Mouse (Mus musculus): ENCODE results near the gene Pitpnm2.

Pitpnm2 gene

DNA sequence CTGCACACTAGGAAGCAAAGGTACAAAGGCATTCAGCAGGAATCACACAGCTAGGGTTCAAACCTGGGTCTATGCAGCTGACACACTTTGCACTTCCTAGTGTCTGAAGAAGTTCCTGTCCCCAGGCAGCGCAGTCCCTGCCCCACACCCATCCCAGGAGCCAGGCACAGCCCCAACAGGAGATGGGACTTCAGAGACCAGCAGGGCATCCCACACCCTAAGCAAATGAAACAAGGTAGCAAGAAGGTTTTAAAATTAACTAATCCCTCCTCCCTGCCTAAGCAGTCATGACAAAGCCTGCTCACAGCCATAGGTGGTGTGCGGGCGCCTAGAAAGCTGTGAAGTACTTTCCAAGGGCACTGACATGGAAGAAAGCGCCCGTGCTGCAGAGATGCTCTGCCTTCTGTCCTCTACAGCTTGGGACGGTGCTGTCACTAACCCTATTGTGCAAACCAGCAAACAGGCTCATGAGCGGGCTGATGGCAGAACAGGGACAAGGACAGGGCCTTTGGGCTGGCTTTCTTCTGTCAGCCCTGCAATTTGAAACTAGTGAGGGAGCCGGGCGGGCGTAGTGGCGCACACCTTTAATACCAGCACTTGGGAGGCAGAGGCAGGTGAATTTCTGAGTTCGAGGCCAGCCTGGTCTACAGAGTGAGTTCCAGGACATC lies 68.9 kb downstream of the Pitpnm2 start:
- no peak for DNase-seq (ENCODE audit: low spot score in 2 of 2)

DNA sequence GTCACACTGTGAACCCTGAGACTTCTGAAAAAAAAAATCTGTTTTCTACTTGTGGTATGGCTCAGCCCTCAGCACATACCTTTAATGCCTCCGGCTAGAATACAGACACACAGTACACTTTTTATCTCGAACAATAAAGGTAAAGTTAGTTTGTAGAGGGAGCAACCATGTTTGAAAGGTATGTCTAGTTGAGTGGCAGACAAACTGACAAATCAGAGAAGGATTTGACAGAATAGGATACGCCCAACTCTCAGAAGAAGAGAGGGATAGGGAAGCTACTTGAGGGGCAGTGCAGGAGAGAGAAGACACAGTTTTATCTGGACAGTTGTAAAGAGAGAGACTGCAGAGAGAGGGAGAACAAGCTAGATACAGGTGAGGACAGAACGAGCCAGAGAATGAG lies 70.1 kb downstream of the Pitpnm2 start:
- DNase-seq (ENCODE audit: low spot score in 2 of 2): no peak

DNA sequence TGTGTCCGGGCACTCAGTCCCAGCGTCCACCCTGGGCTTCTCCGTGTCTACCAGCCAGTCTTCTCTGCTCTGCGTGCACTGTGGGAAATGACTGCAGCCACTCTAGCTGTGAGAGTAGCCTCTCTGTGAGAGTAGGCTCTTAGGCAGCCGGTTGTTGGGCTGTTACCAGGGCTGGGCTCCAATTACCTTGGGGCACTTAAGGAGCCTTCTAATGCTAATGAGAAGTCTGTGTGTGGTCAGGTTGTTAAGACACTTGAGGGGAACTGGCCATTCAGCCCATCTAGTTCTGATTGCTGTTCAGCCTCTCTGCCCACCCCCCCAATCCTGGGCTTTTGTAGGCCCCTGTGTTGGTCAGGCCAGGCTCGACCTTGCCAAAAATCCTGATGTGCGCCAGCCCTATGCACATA lies 72.8 kb downstream of the Pitpnm2 start:
- no peak for DNase-seq (ENCODE audit: low spot score in 2 of 2)

DNA sequence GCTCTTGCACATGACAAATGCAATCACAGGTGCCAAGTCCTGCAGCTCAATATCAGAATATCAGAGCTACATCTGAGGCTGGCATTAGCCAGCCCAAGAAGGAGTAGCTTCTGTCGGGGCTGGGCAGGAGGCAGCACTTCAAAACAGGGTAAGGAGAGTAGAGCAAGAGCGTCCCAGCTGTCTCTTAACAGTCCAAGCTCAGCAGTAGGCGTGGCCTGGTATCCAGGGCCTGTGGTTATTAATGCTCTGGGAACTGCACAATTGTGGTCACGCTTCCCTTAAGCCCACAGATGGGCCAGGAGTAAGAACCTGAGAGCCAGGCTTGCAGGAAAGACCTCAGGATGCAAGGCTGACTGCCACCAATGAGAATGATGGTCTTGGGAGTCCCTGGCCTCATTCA lies 74.4 kb downstream of the Pitpnm2 start:
- no peak for DNase-seq (ENCODE audit: low spot score in 2 of 2)

DNA sequence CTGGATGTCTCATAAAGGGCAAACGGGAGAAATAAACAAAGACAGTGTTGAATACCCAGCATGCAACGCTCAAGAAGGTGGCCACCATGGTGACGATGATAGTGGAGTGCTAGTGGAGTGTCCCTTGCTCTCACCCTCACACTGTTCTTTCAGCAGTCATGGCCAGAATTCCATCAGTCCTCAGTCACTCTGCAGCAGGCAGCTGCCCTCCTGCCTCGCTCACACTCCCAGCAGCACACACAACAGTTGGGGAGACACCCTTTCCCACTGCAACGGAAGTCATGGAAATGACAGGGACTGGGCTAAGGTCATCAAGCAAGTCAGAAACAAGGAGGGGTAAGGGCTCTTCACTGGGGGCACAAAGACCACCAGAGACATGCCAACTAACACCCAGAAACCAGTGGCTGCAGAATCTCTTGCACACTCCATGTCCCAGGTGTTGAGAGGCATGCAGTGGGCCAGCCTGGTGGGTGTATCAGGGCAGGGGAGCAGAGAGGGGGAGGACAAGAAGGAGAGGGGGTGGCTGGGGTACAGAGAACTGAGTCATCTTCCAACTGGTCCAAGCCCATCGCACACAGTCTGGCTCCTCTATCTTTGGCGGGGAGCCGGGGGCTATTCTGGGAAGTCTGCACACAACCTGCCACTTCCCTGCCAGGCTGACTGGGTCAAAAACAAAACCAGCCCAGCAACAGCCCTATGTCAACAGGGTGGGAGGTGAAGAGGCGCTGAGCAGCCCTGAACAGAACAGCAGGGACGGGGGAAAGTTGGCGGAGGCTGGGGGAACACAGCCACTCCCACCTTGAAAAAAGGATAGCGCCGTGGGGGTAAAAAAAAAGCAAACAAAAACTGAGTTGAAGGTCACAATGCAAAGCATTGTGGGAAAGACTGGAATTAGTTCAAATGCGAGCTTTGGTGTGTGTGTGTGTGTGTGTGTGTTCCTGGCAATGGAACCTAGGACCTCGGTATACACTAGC lies 76.3 kb downstream of the Pitpnm2 start:
- DNase-seq (ENCODE audit: low spot score in 2 of 2): peak; percentile 46 to 69

DNA sequence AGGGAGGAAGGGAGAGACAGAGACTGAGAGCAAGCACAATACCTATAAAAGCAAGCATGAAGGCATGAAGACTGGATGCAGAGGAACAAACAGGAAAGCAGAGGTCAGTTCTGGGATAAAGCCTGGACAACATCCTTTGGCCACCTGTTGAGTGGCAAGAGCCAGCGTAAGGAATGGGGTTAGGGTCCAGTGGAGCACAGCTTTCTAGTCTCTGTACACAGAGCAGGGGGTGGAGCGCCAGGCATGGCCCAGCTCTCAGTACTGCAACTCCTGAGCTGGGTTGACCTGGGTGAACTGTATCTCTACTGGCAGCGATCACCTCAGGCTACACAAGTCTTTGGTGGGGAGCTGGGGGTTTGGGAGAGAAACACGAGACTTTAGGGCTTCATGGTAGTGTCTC lies 77.3 kb downstream of the Pitpnm2 start:
- DNase-seq (ENCODE audit: low spot score in 2 of 2): no peak

DNA sequence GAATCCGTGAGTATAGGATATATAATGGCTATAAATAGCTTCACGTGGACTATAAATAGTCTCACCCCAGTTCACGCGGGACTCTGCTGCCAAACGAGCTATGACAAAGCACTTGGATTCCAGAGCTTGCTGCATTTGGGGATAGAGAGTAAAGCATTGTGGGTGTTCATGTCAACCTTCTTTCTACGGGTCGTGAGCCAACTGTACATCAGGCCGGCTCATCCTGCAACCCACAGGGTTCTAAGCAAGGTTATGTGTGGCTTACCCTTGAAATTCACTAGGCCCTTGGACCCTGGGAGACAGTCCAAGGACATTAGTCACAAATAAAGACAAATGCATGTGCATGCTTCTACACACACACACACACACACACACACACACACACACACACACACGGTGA lies 77.8 kb downstream of the Pitpnm2 start:
- no peak for DNase-seq (ENCODE audit: low spot score in 2 of 2)

DNA sequence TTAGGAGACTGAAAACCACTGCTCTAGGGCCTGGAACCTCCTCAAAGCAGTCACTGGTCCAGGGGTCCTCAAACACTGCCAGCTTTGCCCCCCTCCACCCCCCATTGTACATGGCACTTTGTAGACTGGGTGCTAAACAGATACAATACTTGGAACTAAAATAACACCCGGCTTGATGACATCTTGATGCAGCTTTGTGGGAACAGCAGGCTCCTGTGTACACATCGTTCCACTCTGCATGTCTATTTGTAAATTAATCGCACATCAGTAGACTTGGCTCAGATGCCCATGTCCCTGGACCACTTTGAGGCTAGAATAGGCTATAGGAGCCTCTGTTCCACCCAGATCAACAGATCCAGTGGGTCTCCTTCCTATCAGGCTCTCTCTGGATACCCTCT lies 80.3 kb downstream of the Pitpnm2 start:
- no peak for DNase-seq (ENCODE audit: low spot score in 2 of 2)

DNA sequence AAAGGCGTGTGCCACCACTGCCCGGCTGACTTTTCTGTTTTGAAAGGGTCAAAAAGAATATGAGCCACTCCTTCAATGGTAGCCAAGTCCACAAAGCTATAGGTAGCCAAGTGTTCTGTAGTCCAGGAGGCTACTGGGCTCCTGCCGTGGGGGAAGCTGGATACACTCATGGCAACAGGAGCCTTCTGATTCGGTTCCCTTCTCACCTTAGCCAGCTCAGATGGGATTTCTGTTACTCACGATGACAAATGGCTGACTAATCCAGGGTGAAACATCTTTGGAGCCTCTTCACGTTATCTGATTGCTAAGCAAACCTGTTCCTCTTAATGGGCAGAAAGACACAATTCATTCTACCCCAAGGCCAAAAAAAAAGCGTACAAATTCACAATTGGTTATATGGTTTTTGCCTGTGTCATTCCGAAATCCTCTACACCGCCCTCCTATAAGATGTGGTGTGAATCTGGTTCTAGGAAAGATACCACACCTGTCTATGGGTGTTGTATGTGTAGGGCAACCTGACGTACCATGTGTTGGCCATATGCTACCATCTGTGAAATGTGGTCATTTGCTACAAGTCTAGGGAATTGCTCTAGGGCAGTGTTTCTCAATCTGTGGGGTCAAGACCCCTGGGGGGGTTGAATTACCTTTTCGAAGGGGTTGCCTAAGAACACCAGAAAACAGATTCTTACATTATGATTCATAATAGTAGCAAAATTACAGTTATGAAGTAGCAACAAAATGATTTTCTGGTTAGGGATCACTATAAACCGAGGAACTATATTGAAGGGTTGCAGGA lies 80.9 kb downstream of the Pitpnm2 start:
- no peak for DNase-seq (ENCODE audit: low spot score in 2 of 2)

DNA sequence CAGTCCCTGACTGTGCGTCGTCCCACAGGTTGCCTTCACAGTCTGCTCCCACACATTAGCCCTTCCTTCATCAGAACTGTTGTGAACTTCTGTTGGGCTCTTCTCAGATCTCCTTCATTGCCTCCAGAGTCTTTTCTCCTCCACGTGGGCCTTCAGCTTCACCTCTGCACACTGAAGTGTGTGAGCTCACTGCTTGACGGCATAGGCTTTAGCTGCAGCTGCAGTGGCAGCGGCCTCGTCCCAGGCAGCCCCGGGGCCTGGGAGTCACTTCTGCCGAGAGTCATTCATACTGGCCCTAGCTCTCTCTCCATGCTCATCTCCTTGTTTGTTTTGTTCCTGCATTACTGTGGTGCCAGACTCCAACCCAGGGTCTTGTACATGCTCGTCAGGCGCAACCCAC lies 81.9 kb downstream of the Pitpnm2 start:
- DNase-seq (ENCODE audit: low spot score in 2 of 2): no peak

DNA sequence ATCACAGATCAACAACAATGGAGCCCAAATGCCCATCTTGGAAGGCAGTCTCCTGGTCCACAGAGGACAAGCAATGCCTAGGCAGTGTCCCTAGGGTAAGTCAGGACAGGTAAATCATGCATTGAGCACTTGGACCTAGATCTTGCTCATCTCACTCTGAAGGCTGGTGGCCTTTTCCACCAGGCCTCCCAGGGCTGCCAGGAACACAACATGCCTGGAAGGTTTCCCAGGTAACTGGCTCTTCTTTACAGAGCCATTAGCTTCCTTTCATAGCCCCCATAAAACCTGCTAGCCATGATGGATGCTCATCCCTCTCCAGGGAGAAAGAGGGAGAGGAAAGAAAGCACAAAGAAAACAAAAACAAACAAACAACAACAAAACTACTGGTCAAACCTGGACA lies 82.8 kb downstream of the Pitpnm2 start:
- DNase-seq (ENCODE audit: low spot score in 2 of 2): no peak

DNA sequence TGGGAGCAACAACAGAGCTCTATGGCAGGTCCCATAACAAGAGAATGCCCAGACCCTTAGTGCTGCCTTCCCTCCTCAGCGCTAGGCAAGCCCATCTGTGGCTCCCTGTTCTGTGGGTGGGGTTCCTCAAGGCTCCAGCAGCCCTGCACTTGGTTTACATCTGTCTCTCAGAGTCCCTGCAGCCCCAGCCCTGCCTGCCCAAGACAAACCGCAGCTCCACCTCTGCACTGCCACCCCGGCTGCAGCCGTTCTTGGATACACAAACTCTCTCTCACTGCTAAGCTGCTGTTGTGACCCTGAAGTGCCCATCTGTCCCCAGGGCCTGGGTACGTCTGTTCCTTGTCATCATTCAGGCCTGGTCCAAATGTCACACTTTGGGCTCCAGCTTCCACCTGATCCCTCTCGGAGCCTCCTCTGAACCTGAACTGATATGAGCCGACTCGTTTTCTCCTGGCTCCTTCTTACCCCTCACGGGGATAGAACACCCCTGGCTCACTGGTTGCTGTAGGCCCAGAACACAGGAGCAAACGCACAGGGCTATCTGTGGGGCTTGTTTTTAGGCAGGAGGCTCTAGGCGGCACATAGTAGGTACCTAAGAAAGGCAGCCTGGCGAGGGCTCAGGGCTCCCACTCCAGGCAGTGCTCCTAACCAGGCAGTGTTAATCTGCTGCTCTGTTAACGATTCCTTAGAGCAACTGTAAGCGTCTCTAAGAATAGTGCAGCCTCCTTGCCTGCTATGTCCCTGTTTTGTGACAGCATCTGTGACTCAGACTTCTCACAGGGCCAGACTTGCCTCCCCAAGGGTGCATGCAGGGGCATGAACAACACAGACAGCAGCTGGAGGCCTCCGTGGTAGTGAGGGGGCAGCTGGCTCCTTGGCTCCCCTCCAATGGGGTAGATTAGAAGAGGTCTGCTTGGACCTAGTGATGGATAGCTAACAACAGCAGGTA lies 83.7 kb downstream of the Pitpnm2 start:
- peak; percentile 33 to 47 for DNase-seq (ENCODE audit: low spot score in 2 of 2)

DNA sequence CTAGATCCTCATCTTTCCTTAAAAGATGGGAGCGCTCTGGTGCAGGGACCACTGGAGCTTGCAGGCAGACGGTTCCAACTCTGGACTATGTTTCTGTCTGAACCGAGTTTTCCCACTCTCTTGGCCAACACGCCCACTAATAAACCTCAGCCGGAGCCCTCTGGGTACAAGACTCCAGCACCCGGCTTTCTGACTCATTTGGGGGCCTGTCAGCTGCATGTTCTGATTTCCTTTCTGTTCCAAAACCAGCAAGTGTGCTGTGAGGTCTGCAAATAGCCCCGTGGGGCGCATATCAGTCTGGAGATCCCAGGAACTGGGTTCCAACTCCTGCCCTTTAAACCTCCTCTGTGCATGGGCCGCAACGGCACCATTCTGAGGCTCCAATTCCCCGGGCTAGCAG lies 86.1 kb downstream of the Pitpnm2 start:
- DNase-seq (ENCODE audit: low spot score in 2 of 2): no peak

DNA sequence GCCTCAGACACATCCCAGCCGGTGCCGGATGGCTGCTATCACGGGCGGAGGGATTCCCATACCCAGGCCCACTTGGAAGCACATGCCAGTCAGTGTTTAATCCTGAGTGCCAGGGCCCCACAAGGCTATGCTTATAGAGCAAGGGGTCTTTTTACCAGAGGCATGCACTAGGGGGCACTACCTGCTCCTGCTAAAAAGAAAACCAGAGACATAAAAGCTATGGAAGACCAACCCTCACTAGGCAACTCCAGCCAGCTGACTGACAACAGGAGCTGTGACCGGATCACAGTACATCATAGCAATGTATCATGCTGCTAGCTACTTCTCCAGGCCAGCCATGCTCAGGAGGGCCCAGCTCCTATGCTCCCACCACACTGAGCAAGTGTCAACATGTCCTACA lies 87.0 kb downstream of the Pitpnm2 start:
- DNase-seq (ENCODE audit: low spot score in 2 of 2): peak in 1 of 2 experiments; percentile 35

DNA sequence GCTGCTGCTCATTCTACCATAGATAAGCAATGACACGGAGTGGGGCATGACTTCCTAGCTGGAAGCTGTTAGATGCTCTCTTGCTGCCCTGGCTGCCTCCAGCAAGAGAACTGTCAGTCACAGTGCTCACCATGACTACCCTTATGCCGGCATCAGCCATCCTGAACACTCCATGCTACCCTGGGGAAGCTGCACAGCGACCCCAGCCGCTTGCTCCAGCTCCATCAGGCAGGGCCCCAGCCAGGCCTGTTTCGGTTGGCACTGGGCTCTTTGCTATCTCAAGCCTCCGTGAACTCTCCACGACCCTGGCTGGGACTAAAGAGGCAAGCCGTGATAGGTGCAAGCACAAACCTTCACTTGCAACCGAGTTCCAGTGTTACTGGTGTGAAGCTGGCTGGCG lies 87.7 kb downstream of the Pitpnm2 start:
- no peak for DNase-seq (ENCODE audit: low spot score in 2 of 2)

DNA sequence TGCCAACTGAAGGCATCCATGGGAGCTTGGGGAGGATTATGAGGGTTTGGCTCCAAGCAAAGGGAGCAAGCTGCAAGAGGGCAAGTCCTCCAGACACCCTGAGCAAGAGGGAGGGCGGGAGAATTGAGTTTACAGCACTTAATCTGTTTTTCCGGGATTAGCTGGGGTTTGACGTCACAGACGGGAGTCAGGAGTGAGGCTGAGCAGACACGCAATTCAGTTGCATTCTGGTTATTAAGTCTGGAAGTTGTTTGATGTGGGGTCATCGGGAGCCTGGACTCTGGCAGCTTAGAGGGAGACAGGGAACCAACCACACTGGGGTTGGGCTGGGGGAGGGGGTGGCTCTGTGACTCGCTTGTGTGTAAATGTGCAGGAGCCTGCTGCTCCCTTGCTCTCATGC lies 90.1 kb downstream of the Pitpnm2 start:
- no peak for DNase-seq (ENCODE audit: low spot score in 2 of 2)

DNA sequence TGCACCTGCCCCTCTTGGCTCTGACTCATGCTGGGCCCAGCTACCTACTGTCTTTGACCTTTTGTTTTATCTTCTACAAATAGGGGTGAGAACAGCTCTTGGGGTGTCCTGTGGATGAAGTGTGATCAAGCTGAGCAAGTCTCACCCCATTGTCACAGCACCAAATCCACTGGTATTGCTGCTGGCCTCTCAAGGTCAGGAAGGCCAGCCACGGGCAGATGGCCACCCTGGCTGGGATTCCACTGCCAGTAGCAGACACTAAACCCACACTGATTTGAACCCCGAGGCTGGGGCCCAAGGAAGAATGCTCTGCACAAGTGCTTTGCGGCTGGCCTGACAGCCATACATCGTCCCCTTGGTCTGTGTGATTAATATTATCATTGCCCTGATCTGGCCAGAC lies 91.3 kb downstream of the Pitpnm2 start:
- no peak for DNase-seq (ENCODE audit: low spot score in 2 of 2)

DNA sequence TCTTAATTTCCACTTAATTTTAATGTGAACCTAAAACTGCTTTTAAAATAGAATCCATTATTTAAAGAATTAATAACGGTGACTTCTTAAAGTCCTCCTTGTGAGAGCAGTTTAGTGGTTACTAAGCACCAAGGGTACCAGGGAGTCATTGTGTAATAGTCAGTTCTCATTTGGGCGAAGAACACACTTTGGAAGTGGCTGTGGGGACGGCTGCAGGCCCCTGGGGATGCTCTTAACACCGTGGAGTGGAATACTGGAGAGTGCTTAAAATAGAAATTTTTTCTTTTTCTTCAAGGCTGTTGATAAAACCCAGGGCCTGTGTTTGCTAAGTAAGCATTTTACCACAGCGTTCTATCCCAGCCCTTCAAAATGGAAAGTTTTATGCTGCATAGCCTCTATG lies 93.6 kb downstream of the Pitpnm2 start:
- no peak for DNase-seq (ENCODE audit: low spot score in 2 of 2)

DNA sequence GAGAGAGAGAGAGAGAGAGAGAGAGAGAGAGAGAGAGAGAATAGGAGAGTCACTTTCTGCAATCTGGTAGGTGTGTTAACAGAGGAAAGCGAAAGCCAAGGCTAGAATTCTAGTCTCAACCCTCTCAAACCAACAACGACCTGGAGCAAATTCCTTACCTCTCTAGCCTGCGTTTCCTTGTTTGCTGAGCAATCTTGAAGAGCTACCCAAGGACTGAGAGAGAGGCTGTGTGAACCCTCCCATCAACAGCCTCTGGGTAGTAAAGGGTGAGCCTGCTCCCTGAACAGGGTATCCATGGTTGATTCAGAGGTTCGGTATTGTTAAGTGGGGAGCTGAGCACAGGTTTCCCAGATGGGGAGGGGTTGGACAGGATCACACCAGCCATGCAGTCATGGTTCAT lies 96.8 kb downstream of the Pitpnm2 start:
- DNase-seq (ENCODE audit: low spot score in 2 of 2): no peak

DNA sequence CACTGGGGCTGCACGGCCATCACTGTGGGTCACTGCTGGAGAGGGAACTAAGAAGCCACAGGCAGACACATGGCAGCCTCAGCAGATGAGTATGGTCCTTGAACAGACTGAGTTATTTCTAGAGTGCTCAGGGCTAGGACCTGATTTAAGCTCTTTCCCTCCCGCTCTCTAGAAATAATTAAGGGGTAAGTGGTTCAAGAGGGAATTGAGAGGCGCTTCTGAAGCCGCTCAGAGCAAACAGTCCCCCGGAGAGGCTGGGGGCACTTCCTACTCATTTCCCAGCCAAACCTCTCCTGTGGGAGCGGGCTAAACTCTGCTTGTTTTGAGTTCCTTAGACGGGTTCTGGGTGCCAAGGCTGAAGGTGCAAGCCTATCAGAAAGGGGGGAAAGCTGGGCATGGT lies 98.7 kb downstream of the Pitpnm2 start:
- no peak for DNase-seq (ENCODE audit: low spot score in 2 of 2)

DNA sequence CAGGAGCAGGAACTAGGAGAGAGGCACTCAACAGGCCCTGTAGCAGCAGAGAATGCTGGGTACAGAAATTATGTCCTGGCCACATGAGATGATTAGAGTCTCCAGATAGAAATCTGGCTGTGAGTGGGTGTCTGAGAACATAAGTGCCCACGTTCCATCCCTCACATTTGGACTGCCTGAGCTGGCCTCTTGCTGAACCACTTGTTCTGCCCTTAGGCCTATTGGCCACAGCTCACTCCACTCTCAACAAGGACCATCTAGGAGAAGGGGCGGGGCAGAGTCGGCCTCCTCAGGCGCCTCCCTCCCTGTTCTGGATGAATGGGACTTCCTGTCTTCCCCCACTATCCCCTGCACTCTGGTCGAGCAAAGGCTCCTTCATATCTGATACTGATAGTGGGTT lies 100.5 kb downstream of the Pitpnm2 start:
- no peak for DNase-seq (ENCODE audit: low spot score in 2 of 2)
